Mouse (Mus musculus): ENCODE measurements at regions not wholly inside any gene's neighbourhood (a gene's known extent, or its start where the extent isn't known, plus 50 kb on each side); places are given as distances from the start of the nearest gene placed in this dataset.

DNA sequence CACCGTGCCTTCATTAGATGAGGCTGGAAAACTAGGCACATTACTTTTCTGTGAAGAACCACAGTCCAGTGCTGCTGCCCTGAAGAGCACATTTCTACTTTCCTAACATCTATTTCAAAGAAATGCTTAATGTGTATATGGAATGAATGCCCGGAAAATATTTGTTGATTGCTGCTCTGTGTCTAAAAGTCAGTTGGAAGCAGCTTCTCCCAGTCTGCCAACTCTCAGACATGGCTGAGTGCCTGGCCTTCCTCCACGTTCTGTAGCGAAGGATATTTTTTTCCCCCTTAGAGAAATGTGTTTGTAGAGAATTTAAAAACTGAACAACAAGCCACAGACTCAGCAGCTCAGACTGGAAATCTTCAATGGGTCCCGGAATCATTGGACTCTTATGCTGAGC is 576.4 kb upstream of the Arid1b start:
- DNase-seq (ENCODE audit: low read depth, low spot score) = no peak

DNA sequence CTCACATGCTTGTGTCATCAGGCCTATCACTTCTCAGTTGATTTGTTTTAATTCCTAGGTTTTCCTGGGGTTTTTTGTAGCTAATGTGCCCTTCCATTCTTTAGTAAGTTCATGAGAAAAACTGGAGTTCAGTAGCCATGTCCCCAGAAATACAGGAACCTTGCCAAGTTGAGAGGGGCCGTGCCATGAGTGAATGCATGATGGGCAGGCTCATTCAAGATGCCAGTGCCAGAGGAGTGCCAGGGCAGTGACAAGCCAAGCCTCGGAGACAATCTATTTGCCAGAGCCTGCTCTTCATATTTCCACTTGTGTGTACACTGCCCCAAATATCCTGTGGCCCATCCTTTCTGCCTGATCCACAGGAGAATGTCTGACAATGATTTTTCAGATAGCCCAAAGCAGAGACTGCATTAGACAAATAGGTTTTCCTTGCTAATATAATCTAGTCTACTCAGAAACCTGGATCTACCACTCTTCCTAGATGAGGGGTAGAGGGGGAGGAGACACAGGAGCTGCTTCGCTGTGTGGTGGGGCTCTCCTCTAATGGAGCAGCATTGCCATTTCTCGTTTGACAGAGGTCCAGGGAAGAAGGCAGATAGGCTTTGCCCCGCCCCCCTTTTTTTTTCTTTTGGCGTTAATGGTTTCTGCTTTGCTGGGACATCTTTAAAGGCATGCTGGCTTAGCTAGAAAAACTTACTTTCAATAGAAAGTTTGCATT is 569.5 kb upstream of the Arid1b start:
- DNase-seq (ENCODE audit: low read depth, low spot score) = no peak

DNA sequence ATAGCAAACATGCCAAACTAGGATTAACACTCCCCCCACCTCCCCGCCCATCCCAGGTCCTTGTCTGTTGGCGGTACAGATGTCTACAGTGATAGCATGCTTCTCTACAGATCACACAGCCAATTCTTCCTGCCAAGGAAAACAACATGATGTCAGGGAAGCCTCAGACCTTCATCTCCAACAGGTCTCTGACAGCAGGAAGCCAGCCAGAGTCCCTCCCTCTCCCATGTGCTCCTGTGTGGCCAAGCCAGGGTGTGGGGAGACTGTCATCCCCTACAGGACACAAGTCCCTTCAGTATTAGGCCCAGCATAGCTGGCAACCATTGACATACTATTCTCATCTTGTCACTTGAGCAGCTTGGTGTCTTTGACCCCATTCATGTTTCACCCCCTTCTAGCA is 568.8 kb upstream of the Arid1b start:
- no peak for DNase-seq (ENCODE audit: low read depth, low spot score)

DNA sequence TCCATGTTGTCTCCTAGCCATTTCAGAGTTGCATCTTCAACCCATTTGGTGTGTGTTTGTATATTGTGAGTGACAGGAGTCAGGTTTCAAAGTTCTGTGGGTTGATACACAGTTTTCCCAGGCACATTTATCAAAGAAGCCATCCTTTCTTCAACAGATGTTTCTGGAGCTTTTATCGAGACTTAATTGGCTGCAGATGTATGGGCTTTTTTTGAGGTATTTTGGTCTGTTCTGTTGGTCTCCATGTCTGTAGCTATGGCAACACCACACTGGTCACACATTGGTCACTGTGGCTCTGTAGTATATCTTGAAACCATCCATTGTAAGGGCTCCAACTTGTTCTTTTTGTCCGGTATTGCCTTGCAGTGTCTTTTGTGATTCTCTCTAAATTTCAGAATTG is 565.1 kb upstream of the Arid1b start:
- no peak for DNase-seq (ENCODE audit: low read depth, low spot score)

- no peak for DNase-seq (ENCODE audit: low read depth, low spot score)
Observed at GRCm38 (mm10) chr17:4445606-4446005, 548.5 kb upstream of the Arid1b start.

- no peak for DNase-seq (ENCODE audit: low read depth, low spot score)
Observed at GRCm38 (mm10) chr17:4457491-4457890, 536.6 kb upstream of the Arid1b start.

DNA sequence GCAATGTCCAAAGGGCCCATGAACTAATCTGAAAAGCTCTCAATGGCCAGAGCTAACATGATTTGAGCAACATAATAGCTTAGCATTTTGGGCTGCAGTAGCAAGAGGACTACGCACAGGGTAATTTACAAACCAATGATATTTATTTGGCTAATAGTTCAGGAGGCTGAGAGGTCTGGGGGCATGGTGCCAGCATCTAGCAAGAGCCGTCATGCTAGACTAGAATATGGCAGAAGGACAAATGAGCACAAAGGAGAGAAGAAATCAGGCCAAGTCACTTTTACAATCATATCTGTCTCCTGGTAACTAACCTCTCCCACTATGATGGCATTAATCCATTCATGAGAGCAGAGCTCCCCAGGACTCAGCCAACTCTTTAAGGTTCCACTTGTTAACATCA is 532.6 kb upstream of the Arid1b start:
- DNase-seq (ENCODE audit: low read depth, low spot score) = no peak

DNA sequence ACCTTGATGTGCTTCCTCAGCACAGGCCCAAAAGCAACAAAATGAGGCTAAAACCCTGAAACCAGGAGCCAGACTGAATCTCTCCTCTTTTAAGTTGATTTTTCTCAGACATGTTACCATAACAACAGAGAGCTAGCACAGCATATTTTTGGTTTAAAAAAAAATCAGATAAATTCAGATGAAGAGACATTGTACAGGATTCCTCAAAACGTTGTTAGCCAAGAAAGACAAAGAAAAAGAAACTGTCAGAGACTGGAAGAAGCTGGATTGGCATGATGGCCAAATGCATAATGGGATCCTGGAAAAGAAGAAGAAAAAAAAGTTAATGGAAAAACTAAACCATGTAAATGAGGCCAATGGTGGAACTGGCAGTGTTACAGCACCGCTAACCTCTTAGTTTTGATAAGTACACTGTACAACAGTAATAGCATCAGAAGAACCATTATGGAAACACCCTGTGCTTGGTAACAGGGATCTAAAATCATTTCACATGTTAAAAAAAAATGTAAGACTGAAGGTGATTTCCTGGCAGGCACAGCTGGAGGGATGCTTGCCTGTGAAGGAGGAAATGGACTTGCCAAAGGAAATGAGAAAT is 529.7 kb upstream of the Arid1b start:
- no peak for DNase-seq (ENCODE audit: low read depth, low spot score)

DNA sequence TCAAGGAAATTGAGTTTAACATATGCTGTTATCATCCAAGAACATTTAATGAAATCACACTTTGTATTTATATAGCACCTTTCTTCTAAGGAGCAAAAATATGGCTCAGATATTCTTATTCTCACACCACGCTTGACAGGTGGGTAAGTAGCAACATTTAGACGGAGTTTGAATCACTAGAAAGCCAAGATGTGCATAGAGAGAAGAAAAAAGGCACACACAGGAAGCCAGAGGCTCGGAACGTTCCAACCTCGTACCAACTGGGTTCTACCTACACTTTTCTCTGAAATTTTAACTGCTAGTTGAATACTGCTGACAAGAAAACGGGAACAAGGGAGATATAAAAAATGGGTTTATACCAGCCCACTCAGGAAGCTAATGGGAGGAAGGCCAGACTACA is 528.4 kb upstream of the Arid1b start:
- DNase-seq (ENCODE audit: low read depth, low spot score) = no peak

GRCm38 (mm10) chr17:4472412-4472811 is 521.7 kb upstream of the Arid1b start:
- no peak for DNase-seq (ENCODE audit: low read depth, low spot score)

DNA sequence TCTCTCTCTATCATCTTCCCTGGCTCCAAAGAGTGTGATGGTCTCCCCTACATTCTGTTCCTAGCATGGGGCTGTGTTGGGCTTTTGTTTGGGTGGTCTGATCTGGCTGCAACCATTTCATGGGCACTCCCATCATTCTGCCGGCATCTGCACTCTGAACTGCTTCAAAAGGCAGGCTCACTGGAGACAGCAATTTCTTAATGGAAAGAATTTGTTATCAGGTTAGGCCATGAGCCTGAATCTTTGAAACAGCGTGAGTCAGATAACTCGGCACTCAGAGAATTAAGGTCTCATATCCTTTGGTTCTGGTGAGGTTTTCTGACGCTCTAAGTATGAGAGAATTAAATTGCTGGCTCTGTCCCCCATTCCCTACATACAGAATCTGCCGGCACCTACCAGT is 519.8 kb upstream of the Arid1b start:
- DNase-seq (ENCODE audit: low read depth, low spot score) = no peak

- DNase-seq (ENCODE audit: low read depth, low spot score) = no peak
Observed at GRCm38 (mm10) chr17:4475665-4476064, 518.5 kb upstream of the Arid1b start.

DNA sequence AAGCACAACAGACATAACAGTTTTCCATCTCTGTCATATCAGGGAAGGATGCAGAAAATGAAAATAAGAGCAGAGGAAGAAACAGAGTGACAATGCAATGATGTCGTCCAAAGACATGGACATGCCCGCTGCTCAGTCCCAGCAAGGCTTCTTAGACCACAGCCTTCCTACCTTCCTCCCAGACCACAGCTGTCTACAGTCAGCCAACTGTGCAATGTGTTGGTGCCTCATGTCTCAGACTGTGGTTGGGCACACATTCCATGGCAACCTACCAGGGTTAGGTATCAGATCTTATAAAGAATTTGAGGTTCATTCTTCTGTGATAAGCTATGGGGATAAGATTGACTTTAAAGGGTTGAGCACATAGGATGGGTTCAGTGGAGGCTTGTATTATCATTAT is 499.7 kb upstream of the Arid1b start:
- DNase-seq (ENCODE audit: low read depth, low spot score) = no peak

DNA sequence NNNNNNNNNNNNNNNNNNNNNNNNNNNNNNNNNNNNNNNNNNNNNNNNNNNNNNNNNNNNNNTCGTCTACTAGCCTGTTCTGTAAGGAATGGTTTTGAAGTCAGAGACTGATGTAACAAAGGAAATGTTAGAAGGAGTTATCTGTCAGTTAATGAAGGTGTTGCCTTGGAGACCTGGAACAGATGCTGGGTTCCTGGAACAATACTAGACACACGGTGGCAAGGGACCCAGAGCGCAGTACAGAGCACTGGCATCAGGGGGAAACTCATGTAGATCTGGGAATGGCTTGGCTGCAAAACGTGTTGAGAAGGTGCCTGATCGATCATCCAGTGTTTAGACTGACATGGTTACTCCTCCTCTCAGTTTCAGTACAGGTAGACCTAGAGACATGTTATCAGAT is 493.6 kb upstream of the Arid1b start:
- DNase-seq (ENCODE audit: low read depth, low spot score) = no peak

- no peak for DNase-seq (ENCODE audit: low read depth, low spot score)
Observed at GRCm38 (mm10) chr17:4501029-4501428, 493.1 kb upstream of the Arid1b start.

GRCm38 (mm10) chr17:4504951-4505350 is 489.2 kb upstream of the Arid1b start:
- no peak for DNase-seq (ENCODE audit: low read depth, low spot score)

GRCm38 (mm10) chr17:4509506-4509905 is 484.6 kb upstream of the Arid1b start:
- DNase-seq (ENCODE audit: low read depth, low spot score) = no peak

DNA sequence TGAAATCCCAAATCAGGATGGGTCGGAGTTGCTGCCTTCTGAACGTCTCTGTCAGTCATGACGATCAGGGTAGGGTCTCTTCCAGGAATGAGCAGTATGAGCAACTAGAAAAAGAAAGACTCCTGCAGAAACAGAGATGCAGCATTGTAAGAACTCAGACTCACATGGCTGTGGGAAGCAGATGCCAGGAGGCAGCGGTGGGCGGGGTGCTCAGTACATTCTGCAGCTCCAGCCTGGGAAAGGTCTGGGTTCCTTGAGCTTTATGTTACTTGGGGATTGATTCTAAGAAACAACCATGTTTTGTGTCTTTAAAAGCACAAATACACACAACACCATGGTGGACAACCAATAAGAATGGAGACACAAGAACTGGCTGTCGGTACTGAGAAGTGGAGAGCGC is 478.0 kb upstream of the Arid1b start:
- no peak for DNase-seq (ENCODE audit: low read depth, low spot score)

- DNase-seq (ENCODE audit: low read depth, low spot score) = no peak
Observed at GRCm38 (mm10) chr17:4516846-4517245, 477.3 kb upstream of the Arid1b start.

- no peak for DNase-seq (ENCODE audit: low read depth, low spot score)
Observed at GRCm38 (mm10) chr17:4521031-4521430, 473.1 kb upstream of the Arid1b start.

GRCm38 (mm10) chr17:4526466-4526865 is 467.7 kb upstream of the Arid1b start:
- DNase-seq (ENCODE audit: low read depth, low spot score) = no peak

DNA sequence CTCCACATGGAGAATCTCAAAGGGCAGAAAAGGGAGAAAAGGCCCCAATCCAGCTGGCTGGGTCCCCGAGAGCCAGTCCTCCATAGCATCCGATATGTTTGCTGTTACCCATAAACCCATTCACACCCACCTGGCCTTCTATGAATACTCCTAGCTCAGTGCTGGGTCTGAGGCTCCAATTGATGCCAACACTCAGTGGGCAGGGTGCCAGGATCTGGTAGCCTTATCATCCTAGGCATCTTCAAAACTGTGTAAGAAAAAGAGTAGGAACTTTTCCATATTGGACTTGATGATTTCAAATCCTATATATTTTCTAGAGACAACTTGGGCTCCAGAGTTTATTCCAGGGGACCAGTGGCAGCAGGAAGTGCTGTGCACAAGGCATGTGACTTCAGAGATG is 462.0 kb upstream of the Arid1b start:
- no peak for DNase-seq (ENCODE audit: low read depth, low spot score)

GRCm38 (mm10) chr17:4540435-4540834 is 453.7 kb upstream of the Arid1b start:
- no peak for DNase-seq (ENCODE audit: low read depth, low spot score)
